Mouse (Mus musculus): Measurements from ENCODE around the gene Gm12185.
"Not testable (repeated sequence)": the region's sequence is repeated elsewhere in the genome, so short reads cannot be mapped to it uniquely, and the experiment has no call there.

DNA sequence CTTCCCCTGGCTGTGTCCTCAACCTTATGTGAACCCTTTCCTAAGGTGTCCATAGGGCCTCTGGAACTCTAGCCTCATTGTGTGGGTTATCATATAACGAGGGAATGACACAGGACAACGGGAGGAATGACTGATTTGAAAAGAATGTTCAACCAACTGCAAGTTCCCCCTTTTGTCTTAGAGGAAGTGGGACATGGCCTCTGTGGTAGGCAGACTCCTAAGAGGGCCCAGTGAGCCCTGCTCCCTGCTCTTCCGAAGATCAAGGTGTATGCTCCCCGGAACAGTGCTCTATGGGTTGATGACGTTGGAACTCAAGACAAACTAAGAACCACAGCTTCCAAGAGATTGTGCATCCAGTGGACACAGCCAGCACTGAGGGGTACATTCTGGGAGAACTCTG is 68.2 kb downstream of the Gm12185 start:
- TF ChIP-seq CTCF (conservative IDR thresholded peaks at IDR 0.05; ENCODE audit: low read length); NANOG (IDR thresholded peaks at IDR 0.05; ENCODE audit: borderline replicate concordance, low read length): not testable (repeated sequence)
